ENCODE assay signal across 10 mouse cellular contexts in the genomic region with DNA sequence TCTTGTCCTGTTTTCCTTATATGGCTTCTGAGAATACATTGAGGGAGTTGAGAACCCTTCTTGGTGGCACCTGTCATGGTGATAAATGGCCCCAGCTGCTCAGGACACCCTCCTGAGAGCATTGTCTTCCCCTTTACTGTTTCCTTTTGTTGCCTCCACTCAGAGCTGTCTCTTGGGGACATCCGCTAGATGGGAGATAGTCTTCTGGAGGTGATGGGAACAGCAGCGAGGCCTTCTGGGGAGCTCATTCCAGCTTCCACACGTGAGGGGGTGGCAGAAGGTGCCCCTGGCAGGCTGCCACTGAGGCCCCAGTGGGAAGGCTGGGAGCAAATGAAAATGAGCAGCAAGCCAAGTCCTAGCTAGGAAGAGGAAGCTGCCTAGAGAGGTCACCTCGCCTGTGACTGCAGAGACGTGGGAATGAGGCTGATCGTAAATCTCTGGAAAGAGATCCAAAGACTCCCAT. TPM values are rescaled to one million over a fixed set of nuclear protein-coding genes. Genes with fewer than 3 reads are reported as not detected.
DNase-seq lines count a peak whose midpoint lies in the region; ATAC-seq and TF ChIP-seq lines count a peak whose summit lies in the region.
"Had no signal": no experiment of that assay in that cellular context is flagged by ENCODE, and none has a peak within 500 bp of the region (broad histone marks: within the 10 kb centered on the region; RNA-seq: fewer than 3 reads in every experiment).

No protein-coding gene starts in this region.

- no peaks in the 10 kb centered on the region for H3K27me3 ChIP-seq in heart, embryonic 11.5 days (ENCODE audit: control insufficient read depth, insufficient read depth, low read length)
- no peaks in the 10 kb centered on the region for H3K27me3 ChIP-seq in hindbrain, embryonic 13.5 days
- H3K27me3 ChIP-seq in liver, postnatal 0 days (ENCODE audit: insufficient read depth, low read length): no peaks in the 10 kb centered on the region

- no peak overlapping the region for H3K4me2 ChIP-seq in heart, embryonic 11.5 days
- H3K4me2 ChIP-seq in hindbrain, embryonic 13.5 days: no peak overlapping the region
- no peak overlapping the region for H3K4me2 ChIP-seq in liver, postnatal 0 days (ENCODE audit: low read depth, low read length)

- TF ChIP-seq CTCF in liver, postnatal 0 days (IDR thresholded peaks at IDR 0.05; ENCODE audit: low read depth): no peak

- peak; percentile 45 to 60 for DNase-seq in heart, adult 18-20 months
- DNase-seq in mesoderm, embryonic 11.5 days (ENCODE audit: low read depth, low spot score): peak; percentile 44
- no peak for DNase-seq in liver, postnatal 0 days
- DNase-seq in lung, adult 18-20 months: no peak
- DNase-seq in Muller cell, postnatal 12 days (ENCODE audit: inconsistent ontology term): no peak
- DNase-seq: lung, adult 2 months; thymus, postnatal 14 days had no signal

- 79% methylated on average over 6 of the region's 6 CpGs for WGBS in heart, embryonic 11.5 days (ENCODE audit: insufficient replicate concordance)
- 29% methylated on average over 6 of the region's 6 CpGs for WGBS in hindbrain, embryonic 13.5 days
- WGBS in liver, postnatal 0 days (ENCODE audit: insufficient replicate concordance): 73% methylated on average over 6 of the region's 6 CpGs

- peaks cover 32% of the 10 kb centered on the region for H3K36me3 ChIP-seq in heart, embryonic 11.5 days (ENCODE audit: control insufficient read depth, insufficient read depth, low read length)
- H3K36me3 ChIP-seq in hindbrain, embryonic 13.5 days: peaks cover 80% of the 10 kb centered on the region
- peaks cover 65% of the 10 kb centered on the region for H3K36me3 ChIP-seq in liver, postnatal 0 days (replicated peaks; ENCODE audit: insufficient read depth, low read length)

- no peak overlapping the region for H3K4me3 ChIP-seq in heart, embryonic 11.5 days (ENCODE audit: low read depth, low read length)
- H3K4me3 ChIP-seq in hindbrain, embryonic 13.5 days: no peak overlapping the region
- no peak overlapping the region for H3K4me3 ChIP-seq in liver, postnatal 0 days (ENCODE audit: low read depth, low read length)

- no peak for ATAC-seq in heart, embryonic 11.5 days (replicated peaks; ENCODE audit: insufficient number of reproducible peaks, low FRiP score, low TSS enrichment)
- ATAC-seq in cerebellum, adult (ENCODE audit: insufficient number of reproducible peaks, low FRiP score, low TSS enrichment): 0 out of 2 replicates have a peak, but pooled peaks have one; percentile 15
- ATAC-seq in hindbrain, embryonic 13.5 days (ENCODE audit: low FRiP score): no peak
- ATAC-seq in liver, postnatal 0 days: no peak

- TF ChIP-seq EP300 in liver, postnatal 0 days (IDR thresholded peaks at IDR 0.05; ENCODE audit: low read depth): no peak

- H3K9ac ChIP-seq in heart, embryonic 11.5 days (ENCODE audit: low read depth, low read length): no peak overlapping the region
- no peak overlapping the region for H3K9ac ChIP-seq in hindbrain, embryonic 13.5 days
- H3K9ac ChIP-seq in liver, postnatal 0 days (replicated peaks): no peak overlapping the region

- 0 out of 2 replicates have a peak, but pooled peaks cover 13% of the 10 kb centered on the region for H3K4me1 ChIP-seq in heart, embryonic 11.5 days (ENCODE audit: control insufficient read depth, insufficient read depth, low read length)
- peaks cover 11% of the 10 kb centered on the region for H3K4me1 ChIP-seq in hindbrain, embryonic 13.5 days (replicated peaks)
- H3K4me1 ChIP-seq in liver, postnatal 0 days (ENCODE audit: insufficient read depth): no peaks in the 10 kb centered on the region

- H3K9me3 ChIP-seq in heart, embryonic 11.5 days (replicated peaks; ENCODE audit: control insufficient read depth, low read length): no peaks in the 10 kb centered on the region
- H3K9me3 ChIP-seq in hindbrain, embryonic 13.5 days: no peaks in the 10 kb centered on the region
- no peaks in the 10 kb centered on the region for H3K9me3 ChIP-seq in liver, postnatal 0 days (ENCODE audit: low read length)

- H3K27ac ChIP-seq in heart, embryonic 11.5 days (ENCODE audit: low read depth, low read length): no peak overlapping the region
- 0 out of 2 replicates have a peak overlapping the region, but pooled peaks have one; percentile 30 for H3K27ac ChIP-seq in hindbrain, embryonic 13.5 days
- no peak overlapping the region for H3K27ac ChIP-seq in liver, postnatal 0 days (ENCODE audit: low read depth)

RNA-seq across cellular contexts. Expression of a gene that starts 27.5 kb away (rescaled TPM):
- total RNA-seq in heart, adult 18-20 months (2021): 1 to 10 TPM; 5.0 to 5.8 TPM
- 11.3 and 12.8 TPM in 2 replicates for polyA plus RNA-seq in heart, embryonic 11.5 days (2014; fragmentation: Nextera tagmentation; extraction: Ambion mirVana)
- polyA plus RNA-seq in hindbrain, embryonic 13.5 days (2015; fragmentation: Nextera tagmentation; extraction: Ambion mirVana): 14.3 TPM in 2 replicates
- 33.1 and 33.9 TPM in 2 replicates for polyA plus RNA-seq in liver, postnatal 0 days (2015; fragmentation: Nextera tagmentation; extraction: Ambion mirVana)

RNA-seq across cellular contexts. Expression of a gene that starts 27.6 kb away (rescaled TPM):
- total RNA-seq in heart, adult 18-20 months (2021): 10 to 100 TPM; 55.9 to 57.5 TPM
- polyA plus RNA-seq in heart, embryonic 11.5 days (2014; fragmentation: Nextera tagmentation; extraction: Ambion mirVana): 51.1 and 53.7 TPM in 2 replicates
- polyA plus RNA-seq in hindbrain, embryonic 13.5 days (2015; fragmentation: Nextera tagmentation; extraction: Ambion mirVana): 58.7 and 60.0 TPM in 2 replicates
- 117 and 121 TPM in 2 replicates for polyA plus RNA-seq in liver, postnatal 0 days (2015; fragmentation: Nextera tagmentation; extraction: Ambion mirVana)

Comparison
In these comparisons a context has a peak if more than half of its experiments do, and no peak if none do; other contexts are left out.
1. DNase-seq: peak in heart, adult 18-20 months (2 of 2) and mesoderm, embryonic 11.5 days (single experiment); none in liver, postnatal 0 days (single experiment), lung, adult 18-20 months (0 of 2) and Muller cell, postnatal 12 days (single experiment).